Mouse (Mus musculus) stomach, embryonic 16.5 days (tissue): Measurements from ENCODE around the gene Coro7. TPM values are rescaled to one million over a fixed set of nuclear protein-coding genes. Genes with fewer than 3 reads are reported as not detected.

Source experiments
- ATAC-seq: fragments of 200-750 bp; cut with Nextera tagmentation; 2 replicates; pipeline ENCODE4 v1.8.0; 2017; ENCODE audit warnings: moderate number of reproducible peaks, moderate TSS enrichment; ENCODE audit not compliant: insufficient read depth, low FRiP score
- H3K27ac ChIP-seq: fragments of 300-500 bp; sonication (generic); 2 replicates; pipeline ENCODE4 v1.5.1; 2014; ENCODE audit warnings: low read length
- H3K27me3 ChIP-seq: fragments of 300-500 bp; sonication (generic); 2 replicates; pipeline ENCODE4 v1.6.1; 2014; ENCODE audit warnings: low read length, control low read depth, mixed read lengths; ENCODE audit not compliant: control insufficient read depth, insufficient read depth
- H3K36me3 ChIP-seq: fragments of 300-500 bp; sonication (generic); 2 replicates; pipeline ENCODE4 v1.6.1; 2014; ENCODE audit warnings: low read length; ENCODE audit not compliant: control insufficient read depth, insufficient read depth
- H3K4me1 ChIP-seq: fragments of 300-500 bp; sonication (generic); 2 replicates; pipeline ENCODE4 v1.6.1; 2014; ENCODE audit warnings: low read length, control low read depth, mixed read lengths; ENCODE audit not compliant: control insufficient read depth, insufficient read depth
- H3K4me2 ChIP-seq: fragments of 300-500 bp; sonication (generic); 2 replicates; pipeline ENCODE4 v1.6.1; 2014; ENCODE audit warnings: low read depth, low read length, mixed read lengths
- H3K4me3 ChIP-seq: fragments of 300-500 bp; sonication (generic); replicated peaks from 2 replicates; pipeline ENCODE4 v1.5.1; 2014; ENCODE audit warnings: mild to moderate bottlenecking, low read length
- H3K9ac ChIP-seq: fragments of 300-500 bp; sonication (generic); 2 replicates; pipeline ENCODE4 v1.6.1; 2014; ENCODE audit warnings: low read length
- H3K9me3 ChIP-seq: fragments of 300-500 bp; sonication (generic); replicated peaks from 2 replicates; pipeline ENCODE4 v1.6.1; 2016; ENCODE audit warnings: low read length, control low read depth; ENCODE audit not compliant: control insufficient read depth
- WGBS: fragments of 180-500 bp; shearing (Covaris S2); extraction: QIAGEN DNeasy Blood & Tissue Kit; methylation state at CpG from one replicate; pipeline ENCODE4 v1.1.7; 2014; 5-methylcytosine and 5-hydroxymethylcytosine counted together
- polyA plus RNA-seq: library from polyadenylated mRNA; unstranded; fragments of >200 nt; fragmentation: Nextera tagmentation; extraction: Ambion mirVana; gene quantifications from 2 replicates; pipeline ENCODE4 v1.2.1, GENCODE M21; 2015

Coro7 gene
- polyA plus RNA-seq, 1 experiment from 2014 or later, result 19.7 TPM

GRCm38 (mm10) chr16:4593971-4594813 is 85.4 kb downstream of the Coro7 start, which contains the start of gene Glis2:
Gene Glis2, plus strand, starts transcription at chr16:4594713.
- WGBS, result 1% methylated on average over 33 of the region's 74 CpGs
- Histone ChIP-seq H3K9me3 (no peaks in the 10 kb centered on the region), H3K4me1 (peaks cover 55% of the 10 kb centered on the region), H3K4me3 (peak within 1 kb of the TSS; percentile 80), H3K27me3 (no peaks in the 10 kb centered on the region), H3K4me2 (peak within 1 kb of the TSS; percentile 63), H3K27ac (peak within 1 kb of the TSS; percentile 91), H3K36me3 (peaks cover 4% of the 10 kb centered on the region; the same call in 1 of the 2 replicates), H3K9ac (peak within 1 kb of the TSS; percentile 93)
- peak; percentile 89 for ATAC-seq

DNA sequence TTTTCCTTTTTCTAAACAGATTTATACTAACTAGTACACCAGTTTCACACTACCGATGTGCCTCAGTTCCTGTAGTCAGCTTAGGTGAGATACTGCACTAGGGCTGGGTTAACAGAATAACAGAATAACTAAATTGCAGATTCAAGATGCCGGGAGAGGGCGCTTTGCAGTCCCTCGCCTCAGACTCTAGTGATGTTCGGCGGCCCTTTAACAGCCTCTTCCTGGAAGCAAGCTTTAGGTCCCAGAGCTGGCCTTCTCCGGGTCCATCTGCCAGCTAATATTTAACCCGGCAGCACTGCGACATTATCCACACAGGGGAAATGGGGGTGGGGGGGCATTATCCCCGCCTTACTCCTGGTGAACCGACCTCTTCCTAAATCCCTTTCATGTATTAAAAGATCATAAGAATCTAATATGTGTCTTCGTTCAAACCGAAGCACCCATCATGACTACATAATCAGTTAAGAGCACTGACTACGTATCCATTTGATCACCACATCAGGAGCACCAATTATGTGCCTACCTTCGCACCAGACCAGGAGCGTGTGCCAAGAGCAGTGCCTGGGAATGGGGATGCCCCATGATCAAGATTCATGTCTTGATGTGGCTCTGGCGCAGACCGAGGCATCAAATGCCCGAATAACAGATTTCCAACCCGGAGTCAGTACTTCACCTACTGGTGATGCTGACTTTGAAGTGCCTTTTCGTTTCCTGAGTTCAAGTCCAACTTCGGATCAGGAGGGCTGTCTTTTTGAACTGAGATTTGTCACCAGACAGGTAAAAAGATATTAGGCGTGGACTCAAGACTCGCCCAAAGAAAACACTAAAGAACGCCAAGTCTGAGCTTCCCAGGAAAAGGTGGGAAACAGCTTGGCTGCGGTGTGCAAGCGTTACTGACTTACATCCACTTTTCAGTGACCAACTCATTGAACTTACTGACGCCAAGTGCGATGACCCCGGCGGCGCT is 86.4 kb downstream of the Coro7 start:
- H3K9ac ChIP-seq, result peak overlapping the region; percentile 93
- peaks cover 45% of the 10 kb centered on the region for H3K4me1 ChIP-seq
- peaks cover 4% of the 10 kb centered on the region; the same call in 1 of the 2 replicates for H3K36me3 ChIP-seq
- no peak for ATAC-seq
- peak overlapping the region; percentile 80 for H3K4me3 ChIP-seq
- no peaks in the 10 kb centered on the region for H3K9me3 ChIP-seq
- H3K4me2 ChIP-seq, result peak overlapping the region; percentile 63
- WGBS, result 12% methylated on average over 32 of the region's 32 CpGs
- H3K27me3 ChIP-seq, result no peaks in the 10 kb centered on the region
- peak overlapping the region; percentile 91 for H3K27ac ChIP-seq

DNA sequence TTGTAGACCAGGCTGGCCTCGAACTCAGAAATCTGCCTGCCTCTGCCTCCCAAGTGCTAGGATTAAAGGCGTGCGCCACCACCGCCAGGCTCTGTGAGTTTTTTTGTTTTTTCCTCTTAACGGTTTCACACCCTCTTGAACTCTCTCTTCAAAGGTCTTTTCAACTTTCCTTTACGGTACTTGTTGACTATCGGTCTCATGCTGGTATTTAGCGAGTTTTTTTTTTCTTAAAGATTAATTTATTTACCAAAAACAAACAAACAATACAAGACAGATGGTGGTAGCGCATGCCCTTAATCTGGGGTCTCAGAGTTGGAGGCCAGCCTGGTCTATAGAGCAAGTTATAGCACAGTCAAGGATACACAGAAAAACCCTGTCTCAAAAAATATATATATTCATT is 89.3 kb downstream of the Coro7 start:
- H3K9me3 ChIP-seq, result no peaks in the 10 kb centered on the region
- H3K27ac ChIP-seq, result no peak overlapping the region
- peaks cover 28% of the 10 kb centered on the region for H3K4me1 ChIP-seq
- H3K36me3 ChIP-seq, result peaks cover 4% of the 10 kb centered on the region; the same call in 1 of the 2 replicates
- ATAC-seq, result no peak
- H3K4me2 ChIP-seq, result no peak overlapping the region
- no peaks in the 10 kb centered on the region for H3K27me3 ChIP-seq
- no peak overlapping the region for H3K4me3 ChIP-seq
- 94% methylated on average over 9 of the region's 9 CpGs for WGBS
- H3K9ac ChIP-seq, result no peak overlapping the region

DNA sequence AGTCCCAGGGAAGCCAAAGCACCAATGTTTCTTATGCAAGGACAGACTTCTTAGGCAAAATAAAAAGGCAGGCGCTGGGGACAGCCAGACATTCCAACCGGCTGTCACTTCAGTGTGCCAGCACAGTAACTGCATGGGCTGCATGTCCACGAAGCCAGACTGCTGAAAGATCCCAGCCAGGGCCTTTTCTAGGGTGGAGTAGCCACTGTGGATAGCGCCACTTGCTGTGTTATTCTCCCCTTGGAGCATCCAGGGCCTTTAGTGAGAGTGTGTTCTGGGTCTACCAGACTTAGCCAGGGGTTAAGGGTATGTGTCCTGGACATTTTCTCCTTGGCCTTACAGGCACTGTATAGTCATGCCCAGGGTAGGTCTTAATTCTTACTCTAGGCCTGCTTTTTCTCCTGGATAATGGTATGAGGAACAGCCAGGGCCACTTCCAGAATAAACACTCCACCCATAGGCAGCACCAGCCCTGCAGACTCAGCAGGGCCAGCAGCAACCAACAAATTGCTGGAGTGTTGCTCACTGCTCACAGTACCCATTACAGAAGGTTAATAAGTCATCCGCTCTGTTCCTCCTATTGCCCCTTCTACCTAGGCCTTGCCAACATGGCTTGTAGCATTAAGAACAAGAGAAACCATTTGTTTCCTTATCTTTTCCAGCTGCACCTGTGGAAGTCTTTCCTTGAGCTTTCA is 91.9 kb downstream of the Coro7 start:
- Histone ChIP-seq H3K9me3 (no peaks in the 10 kb centered on the region), H3K4me3 (no peak overlapping the region), H3K9ac (peak overlapping the region; percentile 67), H3K4me2 (peak overlapping the region; percentile 64; the same call in 1 of the 2 replicates), H3K27ac (peak overlapping the region; percentile 97), H3K4me1 (peaks cover 17% of the 10 kb centered on the region), H3K27me3 (no peaks in the 10 kb centered on the region), H3K36me3 (peaks cover 4% of the 10 kb centered on the region; the same call in 1 of the 2 replicates)
- WGBS, result 56% methylated on average over 5 of the region's 5 CpGs
- no peak for ATAC-seq

DNA sequence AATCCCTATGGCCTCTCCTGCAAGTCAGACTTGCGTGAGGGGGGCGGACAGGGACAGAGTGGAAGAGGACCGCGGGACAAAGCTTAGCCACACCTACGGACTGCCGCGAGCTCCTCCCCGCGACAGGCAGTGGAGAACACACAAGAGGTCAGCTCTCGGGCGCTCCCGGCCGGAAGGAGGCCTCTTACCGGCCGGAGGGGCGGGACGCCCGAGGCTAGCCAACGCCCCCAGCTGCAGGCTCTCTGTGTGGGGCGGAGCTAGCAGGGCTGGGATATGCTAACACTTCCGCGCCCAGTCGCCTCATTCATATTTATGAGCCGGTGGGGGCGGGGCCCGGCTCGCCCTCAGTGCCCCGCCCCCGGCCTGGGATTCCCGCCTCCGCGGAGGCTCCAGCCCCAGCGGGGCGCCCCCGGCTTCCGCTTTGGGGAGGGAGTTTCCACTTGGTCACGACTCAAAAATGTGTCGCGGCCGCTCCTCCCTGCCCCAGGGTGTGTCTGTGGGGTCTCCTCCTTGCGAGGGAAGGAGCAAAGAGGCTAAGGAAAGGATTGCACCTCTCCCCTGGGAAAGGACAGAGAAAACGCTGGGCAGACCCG is 93.0 kb downstream of the Coro7 start:
- Histone ChIP-seq H3K27ac (peak overlapping the region; percentile 97), H3K36me3 (peaks cover 4% of the 10 kb centered on the region; the same call in 1 of the 2 replicates), H3K9ac (peak overlapping the region; percentile 67), H3K4me1 (peaks cover 13% of the 10 kb centered on the region), H3K4me2 (peak overlapping the region; percentile 64), H3K4me3 (peak overlapping the region; percentile 49), H3K27me3 (no peaks in the 10 kb centered on the region), H3K9me3 (no peaks in the 10 kb centered on the region)
- peak; percentile 98 for ATAC-seq
- under 1% methylated on average over 43 of the region's 43 CpGs for WGBS

DNA sequence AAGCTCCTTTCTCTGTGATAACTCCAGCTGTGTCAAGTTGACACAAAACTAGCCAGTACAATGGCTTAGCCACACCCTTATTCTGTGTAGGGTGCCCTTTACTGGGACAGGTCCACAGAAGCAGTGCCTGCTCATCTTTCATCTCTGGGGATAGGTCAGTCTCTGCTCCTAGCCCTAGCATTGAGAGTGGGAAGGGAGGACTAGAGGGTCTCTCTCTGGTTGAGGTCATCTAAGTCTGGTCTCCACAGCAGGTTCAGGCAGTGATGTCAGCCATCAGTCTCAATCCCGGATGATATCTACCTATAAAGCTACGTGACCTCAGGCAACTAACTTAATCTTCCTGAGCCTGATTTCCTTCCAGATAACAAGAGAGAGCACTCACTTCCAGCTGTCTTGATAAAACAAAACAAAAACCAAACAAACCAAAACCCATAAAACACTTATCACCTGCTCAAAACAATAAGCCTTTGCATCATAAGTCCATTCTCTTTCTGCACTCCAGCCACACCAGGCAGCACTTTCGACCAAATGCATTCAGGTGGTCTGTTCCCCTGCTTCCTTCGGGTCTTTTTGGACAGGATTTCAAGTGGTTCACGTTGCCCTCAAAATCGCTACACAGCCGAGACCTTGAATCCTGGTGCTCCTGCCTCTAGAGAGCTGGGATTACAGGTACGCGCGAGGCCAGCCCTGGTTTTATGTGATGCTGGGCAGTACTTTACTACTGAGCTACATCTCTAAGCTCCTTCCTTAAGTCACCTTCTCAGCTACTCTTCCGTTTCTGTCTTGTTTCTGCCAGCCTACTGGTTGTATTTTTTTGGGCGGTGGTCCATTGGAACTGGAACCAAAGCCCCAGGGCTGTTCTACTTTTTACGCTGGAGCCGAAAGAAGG is 93.7 kb downstream of the Coro7 start:
- Histone ChIP-seq H3K4me1 (peaks cover 13% of the 10 kb centered on the region), H3K4me2 (peak overlapping the region; percentile 64), H3K36me3 (peaks cover 4% of the 10 kb centered on the region; the same call in 1 of the 2 replicates), H3K27me3 (no peaks in the 10 kb centered on the region), H3K4me3 (peak overlapping the region; percentile 49), H3K27ac (peak overlapping the region; percentile 97), H3K9ac (peak overlapping the region; percentile 67), H3K9me3 (no peaks in the 10 kb centered on the region)
- peak; percentile 7; the same call in 1 of the 2 replicates for ATAC-seq
- WGBS, result 6% methylated on average over 14 of the region's 14 CpGs

DNA sequence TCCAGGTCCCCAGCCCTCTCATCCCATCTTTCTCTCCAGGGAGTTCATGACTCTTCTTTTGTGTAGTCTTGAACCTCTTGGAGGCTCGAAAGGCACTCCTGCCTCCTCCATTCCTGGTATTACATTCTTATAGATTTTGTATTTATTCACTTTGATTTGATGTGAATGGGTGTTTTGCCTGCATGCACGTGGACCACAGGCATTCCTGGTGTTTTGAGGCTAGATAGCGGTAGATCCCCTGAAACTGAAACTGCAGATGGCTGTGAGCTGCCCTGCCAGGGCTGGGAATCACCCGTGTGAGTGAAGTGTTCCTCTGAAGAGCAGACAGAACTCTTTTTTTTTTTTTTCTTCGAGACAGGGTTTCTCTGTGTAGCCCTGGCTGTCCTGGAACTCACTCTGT is 95.1 kb downstream of the Coro7 start:
- Histone ChIP-seq H3K4me3 (no peak overlapping the region), H3K27ac (no peak overlapping the region), H3K4me1 (peaks cover 13% of the 10 kb centered on the region), H3K9me3 (no peaks in the 10 kb centered on the region), H3K4me2 (no peak overlapping the region), H3K36me3 (no peaks in the 10 kb centered on the region), H3K27me3 (no peaks in the 10 kb centered on the region), H3K9ac (no peak overlapping the region)
- no peak for ATAC-seq
- 78% methylated on average over 5 of the region's 5 CpGs for WGBS
